Mouse (Mus musculus): ENCODE results near the gene Gcg. TPM values are rescaled to one million over a fixed set of nuclear protein-coding genes. Genes with fewer than 3 reads are reported as not detected.

The Gcg gene
- polyA plus RNA-seq, 1 experiment from 2014 or later: 0.18 TPM

DNA sequence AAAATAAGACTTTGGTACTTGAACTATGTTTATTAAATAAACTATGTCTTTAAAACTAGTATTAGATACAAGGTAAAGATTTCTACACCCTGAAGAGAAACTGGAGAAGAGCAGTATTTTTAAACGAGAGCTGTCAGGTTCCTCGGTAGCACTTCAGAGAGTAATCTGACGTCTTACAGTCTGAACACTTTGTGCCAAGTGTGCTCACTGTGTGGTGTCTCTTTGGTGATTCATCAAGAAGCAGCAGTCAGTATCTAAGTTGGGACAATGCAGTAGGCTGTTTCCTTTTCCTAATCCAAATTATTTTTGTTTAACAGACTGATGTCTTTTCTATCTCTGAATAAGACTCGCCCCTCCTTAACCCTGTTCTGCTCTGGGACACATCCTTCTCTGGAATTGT, 12.0 kb upstream of the Gcg start:
- 82% methylated on average over 4 of the region's 4 CpGs for WGBS
- Histone ChIP-seq H3K27ac (no peak overlapping the region), H3K27me3 (ENCODE audit: low read depth, poor library complexity, severe bottlenecking) (no peaks in the 10 kb centered on the region)

DNA sequence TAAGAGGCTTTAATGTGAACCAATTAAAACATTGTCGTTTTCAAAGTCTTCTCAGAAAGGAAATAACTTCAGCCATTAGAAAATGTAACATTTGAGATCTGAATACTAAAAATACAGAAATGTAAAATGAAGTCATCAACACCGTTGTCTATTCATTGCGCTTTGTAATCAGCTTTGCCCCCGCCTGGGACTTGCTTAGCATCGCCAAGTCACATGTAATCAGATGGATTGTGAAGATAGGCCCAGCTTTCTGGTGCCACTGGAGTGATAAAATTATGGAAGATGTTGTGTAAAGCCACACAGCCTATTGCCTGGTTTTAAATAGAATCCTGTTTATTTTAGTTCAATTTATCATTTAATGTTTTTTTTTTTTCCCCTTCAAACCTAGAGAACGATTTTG, 6.4 kb upstream of the Gcg start:
- Histone ChIP-seq H3K27ac (no peak overlapping the region), H3K9me3 (replicated peaks) (no peaks in the 10 kb centered on the region), H3K27me3 (ENCODE audit: low read depth, poor library complexity, severe bottlenecking) (no peaks in the 10 kb centered on the region), H3K36me3 (no peaks in the 10 kb centered on the region), H3K4me1 (no peaks in the 10 kb centered on the region), H3K4me3 (no peak overlapping the region)
- DNase-seq (ENCODE audit: low spot score): no peak
- WGBS: 90% methylated on average over 6 of the region's 6 CpGs

More for the DNA sequence above, 12.0 kb upstream of the Gcg start:
- no peak for DNase-seq (ENCODE audit: low spot score)
- Histone ChIP-seq H3K4me3 (no peak overlapping the region), H3K9me3 (replicated peaks) (no peaks in the 10 kb centered on the region), H3K4me1 (no peaks in the 10 kb centered on the region), H3K36me3 (no peaks in the 10 kb centered on the region)

DNA sequence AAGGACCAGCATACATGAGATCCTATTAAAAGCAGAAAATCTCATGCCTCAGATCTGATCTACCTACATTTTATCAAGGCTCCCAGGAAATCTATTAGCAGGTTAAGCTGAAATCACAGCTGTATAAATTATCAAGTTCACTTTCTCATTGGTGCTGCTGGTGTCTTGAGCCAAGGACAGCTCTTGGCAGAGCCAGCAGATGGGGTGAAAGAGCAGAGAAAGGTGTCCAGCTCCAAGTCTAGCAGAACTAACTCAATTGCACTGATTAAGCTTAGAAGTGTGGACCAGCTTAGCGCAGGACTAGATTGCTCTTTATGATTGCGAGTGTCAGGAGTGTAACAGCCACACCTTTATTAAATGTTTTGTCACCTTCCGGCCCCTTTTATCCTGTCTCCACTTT, 1.5 kb upstream of the Gcg start:
- no peaks in the 10 kb centered on the region for H3K27me3 ChIP-seq (ENCODE audit: low read depth, poor library complexity, severe bottlenecking)
- no peaks in the 10 kb centered on the region for H3K36me3 ChIP-seq
- DNase-seq (ENCODE audit: low spot score): no peak
- H3K27ac ChIP-seq: no peak overlapping the region
- no peak overlapping the region for H3K4me3 ChIP-seq
- WGBS: 82% methylated on average over 3 of the region's 3 CpGs
- H3K9me3 ChIP-seq (replicated peaks): no peaks in the 10 kb centered on the region
- H3K4me1 ChIP-seq: no peaks in the 10 kb centered on the region

DNA sequence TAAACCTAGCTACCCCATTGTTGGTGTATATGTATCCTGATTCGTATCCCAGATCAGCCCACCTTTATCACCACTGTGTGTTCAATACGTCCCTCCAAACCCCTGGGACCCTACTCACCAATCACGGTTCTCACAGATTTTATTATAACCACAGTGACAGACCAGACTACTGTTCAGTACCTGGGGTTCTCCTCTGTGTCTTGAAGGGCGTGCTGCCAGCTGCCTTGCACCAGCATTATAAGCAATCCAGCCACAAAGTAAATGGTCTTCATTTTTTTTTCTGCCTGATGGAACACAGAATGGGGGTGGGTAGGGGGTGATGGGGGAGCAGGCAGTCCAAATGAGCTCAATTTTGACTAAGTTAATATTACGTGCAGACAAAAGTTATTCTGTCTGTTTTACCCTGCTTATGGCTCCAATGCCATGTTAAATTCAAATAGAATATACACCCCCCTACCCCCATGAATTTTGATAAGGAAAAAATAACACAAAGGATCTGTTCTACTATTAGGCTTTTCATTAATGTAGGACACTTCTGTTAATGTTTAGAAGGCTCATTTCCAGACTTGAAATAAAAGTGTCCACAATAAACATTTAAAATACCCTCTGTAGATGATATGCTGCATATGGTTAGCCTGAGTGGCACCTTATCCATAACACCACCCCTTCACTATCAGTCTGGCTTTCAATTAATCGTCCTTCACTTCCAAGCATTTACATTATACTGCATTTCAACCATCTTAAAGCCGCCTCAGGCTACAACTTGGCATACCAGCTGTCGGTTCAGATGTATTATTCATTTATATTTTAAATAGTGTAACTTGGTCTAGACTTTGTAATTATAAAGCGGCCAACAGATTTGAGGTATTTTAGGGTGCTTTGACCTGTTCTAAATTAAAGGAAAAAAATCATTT, 2.9 kb downstream of the Gcg start:
- Histone ChIP-seq H3K27ac (no peak overlapping the region), H3K9me3 (replicated peaks) (no peaks in the 10 kb centered on the region), H3K27me3 (ENCODE audit: low read depth, poor library complexity, severe bottlenecking) (no peaks in the 10 kb centered on the region), H3K36me3 (no peaks in the 10 kb centered on the region), H3K4me3 (no peak overlapping the region), H3K4me1 (no peaks in the 10 kb centered on the region)
- DNase-seq (ENCODE audit: low spot score): no peak
- 88% methylated on average over 9 of the region's 9 CpGs for WGBS

DNA sequence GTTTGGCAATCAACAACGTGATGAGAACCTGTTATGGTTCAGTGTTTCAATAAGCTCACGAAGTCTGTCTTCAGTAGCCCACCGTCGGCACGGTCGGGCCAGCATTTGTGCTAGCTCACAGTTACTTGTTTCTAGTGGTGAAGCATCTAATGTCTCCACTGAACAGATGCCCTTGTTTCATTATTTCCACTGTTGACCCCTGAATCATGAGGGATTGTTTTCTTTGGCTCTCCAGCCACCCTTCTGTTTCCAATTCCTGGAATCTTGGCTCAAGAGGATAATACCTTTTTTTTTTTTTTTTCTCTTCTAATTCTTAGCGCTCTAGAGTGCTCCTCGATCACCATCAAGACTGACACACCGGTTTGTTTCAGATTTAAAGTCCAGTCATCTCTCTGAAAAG, 13.9 kb downstream of the Gcg start:
- Histone ChIP-seq H3K36me3 (no peaks in the 10 kb centered on the region), H3K9me3 (replicated peaks) (no peaks in the 10 kb centered on the region), H3K4me1 (no peaks in the 10 kb centered on the region), H3K27me3 (ENCODE audit: low read depth, poor library complexity, severe bottlenecking) (no peaks in the 10 kb centered on the region), H3K4me3 (no peak overlapping the region), H3K27ac (no peak overlapping the region)
- WGBS: 95% methylated on average over 9 of the region's 9 CpGs
- no peak for DNase-seq (ENCODE audit: low spot score)

DNA sequence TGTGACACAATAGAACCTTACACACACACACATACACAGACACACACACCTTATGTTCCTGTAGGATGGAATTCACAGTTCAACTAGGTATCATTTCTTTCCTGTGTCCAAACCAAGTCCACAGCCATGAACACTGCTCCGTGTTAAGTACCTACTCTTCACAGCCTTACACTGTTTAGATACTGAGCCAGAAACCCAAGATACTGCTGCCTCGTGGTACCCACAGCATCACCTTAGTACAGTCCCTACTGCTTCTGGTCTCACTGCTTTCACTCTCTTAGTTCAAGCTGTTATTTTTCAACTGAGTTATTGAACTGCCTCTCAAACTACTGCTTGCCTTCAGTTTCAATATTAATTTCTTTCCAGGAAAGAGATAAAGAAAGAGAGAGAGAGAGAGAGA, 20.2 kb downstream of the Gcg start:
- no peak overlapping the region for H3K4me3 ChIP-seq
- H3K27me3 ChIP-seq (ENCODE audit: low read depth, poor library complexity, severe bottlenecking): no peaks in the 10 kb centered on the region
- no peak overlapping the region for H3K27ac ChIP-seq
- no peaks in the 10 kb centered on the region for H3K36me3 ChIP-seq
- peaks cover 9% of the 10 kb centered on the region for H3K4me1 ChIP-seq
- H3K9me3 ChIP-seq (replicated peaks): no peaks in the 10 kb centered on the region
- DNase-seq (ENCODE audit: low spot score): no peak
- 85% methylated on average over 2 of the region's 2 CpGs for WGBS

DNA sequence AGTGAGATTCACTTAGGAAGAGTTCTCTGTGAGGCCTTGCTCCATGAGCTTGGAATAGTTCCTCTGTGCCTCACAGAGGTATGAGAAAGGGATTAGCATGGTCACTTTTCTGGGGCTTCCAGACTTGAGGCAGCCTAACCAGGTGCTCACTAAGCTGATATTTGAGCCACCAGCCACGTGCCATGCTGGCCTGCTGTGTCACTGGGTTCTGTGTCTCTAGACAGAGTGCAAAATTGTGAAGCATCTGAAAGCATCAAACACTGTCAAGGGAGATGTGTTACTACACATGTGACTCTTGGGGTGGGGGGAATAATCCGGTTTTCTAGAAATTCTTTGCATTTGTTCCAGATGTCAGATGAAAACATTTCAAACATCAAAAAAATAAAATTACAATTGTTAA, 21.3 kb downstream of the Gcg start:
- Histone ChIP-seq H3K36me3 (no peaks in the 10 kb centered on the region), H3K4me1 (peaks cover 9% of the 10 kb centered on the region), H3K27me3 (ENCODE audit: low read depth, poor library complexity, severe bottlenecking) (no peaks in the 10 kb centered on the region), H3K9me3 (replicated peaks) (no peaks in the 10 kb centered on the region), H3K27ac (no peak overlapping the region), H3K4me3 (no peak overlapping the region)
- WGBS: 90% methylated on average over 2 of the region's 2 CpGs
- DNase-seq (ENCODE audit: low spot score): no peak

DNA sequence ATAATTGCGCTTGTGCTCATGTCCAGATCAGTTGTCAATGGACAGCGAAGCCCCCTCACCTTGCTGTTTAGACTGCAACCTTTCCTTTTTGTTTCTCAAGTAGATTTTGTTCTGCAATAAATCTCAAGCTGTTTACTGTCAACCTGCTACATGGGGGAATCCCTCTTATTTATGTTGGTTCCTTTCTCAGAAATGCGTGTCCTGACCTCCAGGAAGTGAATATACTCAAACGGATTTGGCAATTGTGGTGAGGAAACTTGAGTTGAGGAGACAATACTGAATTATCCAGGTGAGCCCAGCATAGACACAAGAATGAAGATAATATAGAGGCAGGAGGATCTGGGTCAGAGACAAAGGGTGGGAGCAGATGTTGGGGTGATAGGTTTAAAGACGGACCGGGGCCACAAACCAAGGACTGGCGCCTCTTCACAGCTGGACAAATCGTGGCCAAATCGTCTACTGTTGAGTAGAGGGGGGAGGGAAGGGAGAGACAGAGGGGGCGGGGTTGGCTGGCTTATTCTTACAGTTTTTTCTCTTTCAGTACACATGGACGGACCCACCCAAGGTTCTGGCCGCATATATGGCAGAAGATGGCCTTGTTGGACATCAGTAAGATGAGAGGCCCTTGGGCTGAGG, 22.5 kb downstream of the Gcg start:
- no peak overlapping the region for H3K4me3 ChIP-seq
- H3K9me3 ChIP-seq (replicated peaks): no peaks in the 10 kb centered on the region
- no peaks in the 10 kb centered on the region for H3K36me3 ChIP-seq
- H3K27me3 ChIP-seq (ENCODE audit: low read depth, poor library complexity, severe bottlenecking): no peaks in the 10 kb centered on the region
- H3K4me1 ChIP-seq: peaks cover 9% of the 10 kb centered on the region
- 93% methylated on average over 12 of the region's 12 CpGs for WGBS
- H3K27ac ChIP-seq: no peak overlapping the region
- DNase-seq (ENCODE audit: low spot score): no peak

DNA sequence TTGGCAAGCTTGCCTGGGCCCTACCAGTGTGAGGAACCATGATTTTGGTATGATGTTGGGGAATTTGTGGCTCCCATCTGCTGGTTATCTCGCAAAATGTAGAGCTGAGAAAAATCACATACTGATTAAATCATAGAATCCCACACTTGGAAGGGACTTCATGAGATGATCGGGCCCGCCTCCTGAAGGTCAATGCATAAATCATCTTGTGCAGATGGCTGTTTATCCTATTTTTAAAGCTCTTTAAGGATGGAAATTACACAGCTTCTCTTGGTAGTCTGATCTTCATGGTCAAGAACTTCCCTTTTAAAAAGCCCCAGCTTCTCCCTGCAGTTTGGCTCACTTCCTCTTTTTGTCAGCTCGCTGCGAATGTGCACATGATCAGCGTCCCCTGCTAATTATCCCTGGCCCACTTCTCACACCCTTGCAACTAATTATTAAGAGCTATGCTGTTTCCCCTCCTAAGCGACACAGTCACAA, 23.2 kb downstream of the Gcg start:
- Histone ChIP-seq H3K27me3 (ENCODE audit: low read depth, poor library complexity, severe bottlenecking) (no peaks in the 10 kb centered on the region), H3K4me3 (no peak overlapping the region), H3K9me3 (replicated peaks) (no peaks in the 10 kb centered on the region), H3K27ac (no peak overlapping the region), H3K4me1 (peaks cover 9% of the 10 kb centered on the region), H3K36me3 (no peaks in the 10 kb centered on the region)
- DNase-seq (ENCODE audit: low spot score): no peak
- WGBS: 74% methylated on average over 7 of the region's 7 CpGs

DNA sequence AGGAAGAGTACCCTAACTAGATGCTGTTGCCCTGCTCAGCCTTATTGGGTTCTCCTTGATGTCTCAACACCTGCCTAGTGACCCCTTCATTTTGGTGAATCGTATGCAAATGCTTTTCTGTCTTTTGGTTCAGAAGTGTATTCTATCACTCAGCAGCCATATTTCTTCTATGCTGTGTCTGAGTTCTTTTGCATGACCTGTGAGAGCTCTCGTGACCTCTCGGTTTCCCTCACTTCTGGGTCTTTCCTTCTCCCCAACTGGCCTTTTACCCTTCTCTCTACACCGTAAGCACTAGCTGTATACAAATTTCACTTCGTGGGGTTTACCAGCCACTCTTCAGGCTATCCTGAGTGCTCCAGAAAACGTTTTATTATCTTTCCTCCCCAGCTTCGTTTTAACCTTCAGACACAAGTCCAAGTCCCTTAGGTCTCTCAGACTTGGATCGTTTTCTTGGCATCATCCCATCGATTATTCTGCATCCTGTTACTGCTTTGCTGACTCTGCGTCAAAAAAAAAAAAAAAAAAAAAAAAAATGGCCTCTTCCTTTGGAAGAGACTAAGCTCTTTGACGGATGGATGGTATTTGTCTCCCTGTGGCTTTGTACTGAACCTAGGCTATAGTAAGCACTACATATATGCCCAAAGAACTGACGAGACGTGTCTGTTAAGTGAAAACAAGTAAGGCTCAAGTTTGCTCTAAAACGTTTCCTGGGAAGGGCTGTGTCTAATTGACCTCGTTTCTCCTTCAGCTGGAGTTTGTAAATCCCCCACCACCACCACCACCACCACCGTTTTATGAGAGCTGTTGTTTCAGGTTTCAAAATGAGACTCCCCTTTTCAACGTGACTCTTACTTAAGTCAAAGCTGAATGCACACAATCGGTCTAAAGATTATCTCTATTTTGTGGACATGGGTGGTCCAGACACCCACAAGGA, 23.9 kb downstream of the Gcg start:
- Histone ChIP-seq H3K4me3 (no peak overlapping the region), H3K36me3 (no peaks in the 10 kb centered on the region), H3K27me3 (ENCODE audit: low read depth, poor library complexity, severe bottlenecking) (no peaks in the 10 kb centered on the region), H3K27ac (no peak overlapping the region), H3K4me1 (peaks cover 9% of the 10 kb centered on the region), H3K9me3 (replicated peaks) (no peaks in the 10 kb centered on the region)
- DNase-seq (ENCODE audit: low spot score): no peak
- WGBS: 66% methylated on average over 18 of the region's 18 CpGs

DNA sequence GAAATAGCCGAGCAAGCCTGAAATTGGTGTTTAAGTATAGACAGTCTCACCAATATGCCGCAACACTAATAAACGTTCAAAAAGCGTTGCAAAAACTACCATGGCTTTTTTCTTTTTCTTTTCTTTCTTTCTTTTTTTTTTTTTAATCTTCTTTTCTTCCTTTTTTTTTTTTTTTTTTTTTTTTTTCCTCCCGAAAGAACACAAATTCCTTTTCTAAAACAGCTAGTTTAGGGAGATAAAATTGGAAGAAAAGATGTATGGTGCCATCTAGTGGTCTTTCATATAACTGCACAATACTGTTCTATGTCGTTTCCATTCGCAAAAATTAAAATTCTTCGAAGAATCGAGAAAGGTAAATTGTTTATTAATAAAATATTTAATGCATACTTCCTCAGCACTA, 25.4 kb downstream of the Gcg start:
- no peaks in the 10 kb centered on the region for H3K36me3 ChIP-seq
- no peak for DNase-seq (ENCODE audit: low spot score)
- H3K4me3 ChIP-seq: no peak overlapping the region
- H3K27ac ChIP-seq: no peak overlapping the region
- H3K9me3 ChIP-seq (replicated peaks): no peaks in the 10 kb centered on the region
- WGBS: 52% methylated on average over 9 of the region's 9 CpGs
- peaks cover 9% of the 10 kb centered on the region for H3K4me1 ChIP-seq
- no peaks in the 10 kb centered on the region for H3K27me3 ChIP-seq (ENCODE audit: low read depth, poor library complexity, severe bottlenecking)

DNA sequence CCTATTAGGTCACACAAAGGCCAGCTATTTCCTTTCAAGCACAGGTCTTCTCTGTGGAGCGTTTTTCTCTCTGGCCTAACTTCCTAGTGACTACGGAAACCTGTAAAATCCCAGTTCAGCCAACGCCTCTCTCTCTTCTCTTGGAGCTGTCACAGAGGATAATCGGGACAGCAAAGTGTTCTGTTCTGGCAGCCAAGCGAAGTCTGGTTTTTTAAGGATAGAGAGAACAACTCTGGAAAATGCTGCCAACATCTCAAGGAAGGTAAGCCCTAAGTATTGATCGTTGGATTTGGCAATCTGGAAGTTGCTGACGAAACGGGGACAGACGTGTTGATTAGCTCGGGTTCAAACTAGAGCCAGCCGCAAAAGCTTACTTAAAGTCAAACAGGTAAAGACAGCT, 28.5 kb downstream of the Gcg start:
- Histone ChIP-seq H3K27me3 (ENCODE audit: low read depth, poor library complexity, severe bottlenecking) (no peaks in the 10 kb centered on the region), H3K4me3 (no peak overlapping the region), H3K9me3 (replicated peaks) (no peaks in the 10 kb centered on the region), H3K27ac (no peak overlapping the region), H3K4me1 (peaks cover 4% of the 10 kb centered on the region), H3K36me3 (no peaks in the 10 kb centered on the region)
- 86% methylated on average over 11 of the region's 11 CpGs for whole genome bisulfite sequencing
- DNase-seq (ENCODE audit: low spot score): no peak

DNA sequence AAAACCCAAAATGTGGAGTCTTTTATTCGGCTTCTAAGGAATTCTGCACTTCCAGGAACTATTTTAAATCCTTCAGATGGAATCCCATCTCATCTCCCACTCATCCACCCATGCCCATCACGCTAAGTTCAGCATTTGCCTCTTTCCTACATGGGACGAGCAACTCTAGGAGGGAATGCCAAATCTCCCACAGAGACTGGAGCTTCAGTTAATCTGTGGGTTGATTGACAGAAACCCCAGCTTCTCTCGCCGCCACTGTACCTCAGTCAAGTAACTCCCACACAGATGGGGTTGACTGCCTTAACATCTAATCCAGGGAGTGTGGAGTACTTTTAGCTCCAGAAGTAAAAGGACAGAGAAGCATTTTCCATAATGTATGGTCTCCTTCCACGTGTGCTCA, 29.4 kb downstream of the Gcg start:
- no peak overlapping the region for H3K4me3 ChIP-seq
- H3K36me3 ChIP-seq: no peaks in the 10 kb centered on the region
- no peaks in the 10 kb centered on the region for H3K9me3 ChIP-seq (replicated peaks)
- no peaks in the 10 kb centered on the region for H3K27me3 ChIP-seq (ENCODE audit: low read depth, poor library complexity, severe bottlenecking)
- WGBS: 84% methylated on average over 6 of the region's 6 CpGs
- H3K4me1 ChIP-seq: no peaks in the 10 kb centered on the region
- DNase-seq (ENCODE audit: low spot score): no peak
- no peak overlapping the region for H3K27ac ChIP-seq
